Mouse (Mus musculus): ENCODE measurements around the gene Ace3. TPM values are rescaled to one million over a fixed set of nuclear protein-coding genes. Genes with fewer than 3 reads are reported as not detected.
"Not testable (repeated sequence)": the region's sequence is repeated elsewhere in the genome, so short reads cannot be mapped to it uniquely, and the experiment has no call there.

The Ace3 gene
- total RNA-seq, 2 experiments from 2014 or later: not detected

DNA sequence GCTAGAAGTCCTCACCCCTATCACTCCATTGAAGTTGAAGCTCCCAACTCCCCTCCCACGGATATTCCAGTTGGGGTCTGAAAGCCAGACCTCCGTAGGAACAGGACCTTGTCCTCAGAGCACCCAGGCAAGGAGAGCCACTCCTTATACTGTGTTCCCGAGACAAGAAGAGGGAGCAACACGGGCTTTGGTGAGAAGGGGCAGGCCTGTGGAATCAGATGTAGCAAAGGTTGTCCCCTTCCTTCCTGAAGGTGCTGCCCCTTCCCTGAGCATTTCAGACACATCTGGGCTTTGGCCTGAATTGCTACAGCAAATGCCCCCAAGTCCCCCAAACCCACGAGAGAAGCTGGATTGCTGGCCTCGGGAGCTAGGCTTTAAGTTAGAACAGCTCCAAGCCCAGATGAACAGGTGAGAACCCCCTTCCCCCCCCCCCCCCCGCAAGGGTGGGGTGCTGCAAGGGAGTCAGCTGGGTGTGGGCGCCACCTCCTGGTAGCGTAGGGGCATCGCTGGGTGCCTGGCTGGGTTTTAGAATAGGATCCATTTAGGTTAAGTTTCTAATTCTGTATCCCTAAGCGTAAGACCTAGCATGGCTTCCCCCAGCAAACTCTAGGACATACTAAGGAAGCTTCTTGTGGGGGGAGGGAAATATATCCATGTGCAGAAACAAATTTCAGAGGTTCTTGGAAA is 32.1 kb downstream of the Ace3 start:
- intact Hi-C loops (cut with DNase I): loop anchor here (2.0 kb wide), 2 partner anchors 26 to 100 kb away; no protein-coding TSS in a partner anchor
- DNase-seq (ENCODE audit: extremely low spot score in 1 of 2, low spot score in 2 of 2): peak; percentile 71 to 73
- Histone ChIP-seq H3K4me3 (no peak overlapping the region), H3K27ac (no peak overlapping the region)
- peak; percentile 89 for TF ChIP-seq CTCF (IDR thresholded peaks at IDR 0.05)

DNA sequence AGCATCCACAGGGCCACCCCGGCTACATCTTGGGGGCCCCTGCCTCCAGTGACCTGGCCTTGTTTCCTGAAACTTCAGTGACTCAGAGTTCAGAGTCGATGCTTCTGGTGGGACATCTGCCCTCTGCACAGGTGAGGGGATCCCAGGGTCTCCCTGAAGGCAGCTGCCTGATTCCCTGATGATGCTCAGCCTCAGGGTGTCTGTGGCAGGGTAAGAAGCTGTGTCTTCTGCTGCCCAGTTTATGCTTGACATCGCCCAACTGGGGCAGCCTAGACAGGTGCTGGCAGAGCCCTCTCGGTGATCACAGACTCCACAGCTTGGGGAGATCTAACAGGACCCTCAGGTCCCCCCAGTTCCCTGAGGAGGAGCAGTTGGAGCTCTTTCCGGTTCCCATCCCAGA is 33.1 kb downstream of the Ace3 start:
- no peak for DNase-seq (ENCODE audit: extremely low spot score in 1 of 2, low spot score in 2 of 2)
- TF ChIP-seq CTCF (IDR thresholded peaks at IDR 0.05): no peak
- intact Hi-C loops (cut with DNase I): loop anchor here (2.0 kb wide), 2 partner anchors 27 to 101 kb away; no protein-coding TSS in a partner anchor
- no peak overlapping the region for H3K27ac ChIP-seq
- no peak overlapping the region for H3K4me3 ChIP-seq

DNA sequence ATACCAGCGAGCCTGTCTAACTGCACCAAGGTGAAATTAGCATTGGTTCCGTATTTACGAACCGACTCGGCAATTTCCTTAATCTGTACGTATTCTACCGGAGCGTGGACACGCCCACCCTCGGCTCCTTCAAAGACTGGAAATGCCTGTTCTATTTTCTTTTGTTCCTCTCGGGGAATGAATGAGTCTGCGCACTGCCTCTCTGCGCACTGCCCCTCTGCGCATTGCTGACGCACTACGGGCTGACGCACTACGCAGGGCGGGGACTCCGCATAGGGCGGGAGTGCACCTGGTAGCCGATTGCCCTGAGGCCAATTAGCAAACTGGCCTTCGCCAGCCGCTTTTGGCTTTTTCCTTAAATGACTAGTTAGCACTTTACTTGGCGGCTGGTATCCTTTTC is 37.6 kb downstream of the Ace3 start:
- intact Hi-C loops (cut with DNase I); H3K27ac ChIP-seq; DNase-seq (ENCODE audit: extremely low spot score in 1 of 2, low spot score in 2 of 2): not testable (repeated sequence)
- H3K4me3 ChIP-seq: peak overlapping the region; percentile 36

DNA sequence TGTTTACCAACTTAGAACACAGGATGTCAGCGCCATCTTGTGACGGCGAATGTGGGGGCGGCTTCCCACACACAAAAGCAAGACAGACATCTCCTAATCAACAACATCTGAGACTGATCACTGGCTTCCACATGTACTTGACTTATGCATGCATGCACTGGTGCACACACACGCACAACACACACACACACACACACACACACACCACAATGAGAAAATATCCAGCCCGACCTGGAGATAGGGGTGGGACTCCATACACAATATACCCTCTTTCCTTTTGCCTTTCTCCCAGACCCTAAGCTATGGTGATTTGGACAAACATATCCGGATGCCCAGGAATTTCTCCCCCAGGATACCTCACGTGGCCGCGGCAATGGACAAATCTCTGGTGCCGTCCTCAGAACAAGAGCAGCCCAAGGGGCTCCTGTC is 39.0 kb downstream of the Ace3 start:
- Histone ChIP-seq H3K27ac (peak overlapping the region; percentile 66; the same call in 1 of the 2 replicates), H3K4me3 (no peak overlapping the region)

DNA sequence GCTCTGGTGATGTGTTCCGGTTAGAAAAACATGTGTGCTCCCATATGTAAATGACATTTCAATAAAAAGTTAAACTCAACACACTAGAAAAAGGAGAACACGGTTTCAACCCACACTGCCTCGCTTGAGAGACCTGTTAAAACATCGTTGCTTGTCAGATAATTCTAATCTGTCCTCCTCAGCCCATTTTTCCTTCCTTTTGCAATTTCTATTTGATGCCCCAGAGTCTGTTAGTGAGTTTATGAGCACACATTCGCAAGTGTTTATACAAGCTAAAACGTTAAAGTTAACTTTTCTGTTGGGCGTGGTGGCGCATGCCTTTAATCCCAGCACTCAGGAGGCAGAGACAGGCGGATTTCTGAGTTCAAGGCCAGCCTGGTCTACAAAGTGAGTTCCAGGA is 40.5 kb downstream of the Ace3 start:
- intact Hi-C loops (cut with DNase I): loop anchor here (5.0 kb wide), 1 partner anchor 303 kb away; no protein-coding TSS in a partner anchor
- DNase-seq (ENCODE audit: extremely low spot score in 1 of 2, low spot score in 2 of 2): no peak
- Histone ChIP-seq H3K4me3 (no peak overlapping the region), H3K27ac (no peak overlapping the region)
- TF ChIP-seq CTCF (IDR thresholded peaks at IDR 0.05): no peak

More for the DNA sequence above, 39.0 kb downstream of the Ace3 start:
- intact Hi-C loops (cut with DNase I): no loop called here
- TF ChIP-seq CTCF (IDR thresholded peaks at IDR 0.05): no peak
- DNase-seq (ENCODE audit: extremely low spot score in 1 of 2, low spot score in 2 of 2): no peak

DNA sequence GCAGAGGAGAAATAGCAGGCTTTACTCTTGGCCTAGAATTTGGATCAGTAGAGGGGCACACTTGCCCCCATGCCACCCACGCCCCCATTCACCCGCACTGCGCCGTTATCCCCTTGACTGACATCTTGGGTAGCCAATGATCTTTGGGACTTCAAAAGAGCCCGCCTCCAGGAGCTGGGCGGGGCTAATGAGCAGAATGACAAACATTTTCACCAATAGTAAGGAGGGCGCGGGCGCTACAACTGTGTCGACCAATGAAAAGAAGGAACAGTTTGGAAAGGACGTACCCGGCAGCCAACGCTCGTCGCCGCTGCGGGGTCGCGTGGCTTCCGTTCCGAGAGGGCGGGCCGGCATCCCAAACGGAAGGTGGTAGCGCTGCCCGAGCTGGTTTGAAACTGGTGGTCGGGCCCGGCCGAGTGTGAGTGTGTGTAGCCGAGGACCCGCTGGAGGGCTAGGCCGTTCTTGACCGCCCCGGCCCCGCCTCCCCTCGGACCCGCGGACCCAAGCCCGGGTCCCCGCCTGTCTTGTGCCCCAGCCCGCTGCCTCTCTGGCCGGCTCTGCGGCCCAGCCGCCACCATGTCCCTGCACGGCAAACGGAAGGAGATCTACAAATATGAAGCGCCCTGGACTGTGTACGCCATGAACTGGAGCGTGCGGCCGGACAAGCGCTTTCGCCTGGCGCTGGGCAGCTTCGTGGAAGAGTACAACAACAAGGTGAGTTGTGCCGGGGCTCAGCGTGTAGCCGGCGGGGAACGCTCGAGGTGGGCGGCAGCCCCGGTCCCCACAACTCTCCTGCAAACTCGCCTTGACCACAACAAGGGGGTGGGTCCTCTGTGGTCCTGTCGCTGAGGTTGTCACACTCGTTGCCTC is 42.3 kb downstream of the Ace3 start, which contains the start of gene Dcaf7:
Gene Dcaf7 (plus strand): TSS at position 325 of the 870 bp plus-strand sequence.
- Histone ChIP-seq H3K27ac (peak within 1 kb of the TSS; percentile 93), H3K4me3 (peak within 1 kb of the TSS; percentile 73)
- intact Hi-C loops (cut with DNase I): loop anchor here (5.0 kb wide), 1 partner anchor 304 kb away; no protein-coding TSS in a partner anchor
- TF ChIP-seq CTCF (IDR thresholded peaks at IDR 0.05): no peak
- DNase-seq (ENCODE audit: extremely low spot score in 1 of 2, low spot score in 2 of 2): peak; percentile 98 to 99

DNA sequence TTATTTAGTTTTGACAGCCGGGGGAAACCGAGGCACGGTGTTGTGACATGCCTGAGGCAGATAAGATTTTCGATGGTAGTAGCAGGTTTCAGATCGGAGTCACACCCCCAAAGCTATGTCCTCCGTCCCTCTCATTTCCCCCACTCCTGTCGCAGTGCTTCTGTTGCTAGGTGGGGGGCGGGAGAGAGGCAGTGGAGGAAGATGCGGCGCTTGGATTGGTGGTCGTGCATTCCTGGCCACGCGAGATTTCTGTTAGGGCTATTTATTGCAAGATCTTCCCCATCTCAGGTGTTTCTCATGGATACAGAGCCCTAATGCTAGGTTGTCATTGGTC is 42.9 kb downstream of the Ace3 start:
- no peak for TF ChIP-seq CTCF (IDR thresholded peaks at IDR 0.05)
- DNase-seq (ENCODE audit: extremely low spot score in 1 of 2, low spot score in 2 of 2): peak; percentile 58 to 65
- intact Hi-C loops (cut with DNase I): loop anchor here (5.0 kb wide), 1 partner anchor 305 kb away; no protein-coding TSS in a partner anchor
- Histone ChIP-seq H3K4me3 (peak overlapping the region; percentile 73), H3K27ac (peak overlapping the region; percentile 93)

DNA sequence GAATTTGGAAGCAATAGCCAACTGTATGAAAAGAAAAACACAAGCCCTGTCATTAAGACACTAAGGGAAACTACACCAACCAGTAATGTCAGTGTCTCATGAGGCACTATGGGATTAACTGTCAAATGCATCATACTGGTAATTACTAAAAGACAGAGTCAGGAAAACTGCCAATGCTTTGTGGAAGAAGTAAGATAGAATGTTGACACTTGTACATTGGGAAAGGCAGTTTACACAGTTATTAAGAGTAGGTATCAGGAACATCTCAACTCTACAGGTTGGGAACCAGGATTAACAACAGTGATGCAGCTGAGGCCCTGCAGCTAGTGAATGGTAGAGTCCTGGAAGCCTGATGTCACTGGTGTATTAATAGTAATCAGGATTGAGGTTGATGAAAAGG is 49.9 kb downstream of the Ace3 start:
- no peak overlapping the region for H3K27ac ChIP-seq
- TF ChIP-seq CTCF (IDR thresholded peaks at IDR 0.05): no peak
- no peak for DNase-seq (ENCODE audit: extremely low spot score in 1 of 2, low spot score in 2 of 2)
- no peak overlapping the region for H3K4me3 ChIP-seq
- intact Hi-C loops (cut with DNase I): no loop called here

DNA sequence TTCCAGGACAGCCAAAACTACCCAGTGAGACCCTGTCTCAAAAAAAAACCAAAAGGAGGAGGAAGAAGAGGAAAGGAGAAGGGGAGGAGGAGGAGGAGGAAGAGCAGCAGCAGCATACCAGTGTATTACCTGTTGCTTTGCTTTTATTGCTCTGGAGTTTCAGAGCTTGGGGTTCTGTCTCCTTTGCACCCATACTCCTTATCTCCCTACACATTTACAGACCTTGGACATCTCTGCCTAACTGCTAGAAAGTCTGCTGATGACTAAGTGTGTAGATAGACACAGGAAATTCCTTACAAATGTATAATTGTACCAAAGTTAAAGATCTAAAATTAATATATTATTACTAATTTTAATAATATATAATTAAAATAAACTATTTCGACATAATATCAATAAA is 50.8 kb downstream of the Ace3 start:
- H3K27ac ChIP-seq: no peak overlapping the region
- no peak overlapping the region for H3K4me3 ChIP-seq
- no peak for TF ChIP-seq CTCF (IDR thresholded peaks at IDR 0.05)
- intact Hi-C loops (cut with DNase I): no loop called here
- DNase-seq (ENCODE audit: extremely low spot score in 1 of 2, low spot score in 2 of 2): no peak

DNA sequence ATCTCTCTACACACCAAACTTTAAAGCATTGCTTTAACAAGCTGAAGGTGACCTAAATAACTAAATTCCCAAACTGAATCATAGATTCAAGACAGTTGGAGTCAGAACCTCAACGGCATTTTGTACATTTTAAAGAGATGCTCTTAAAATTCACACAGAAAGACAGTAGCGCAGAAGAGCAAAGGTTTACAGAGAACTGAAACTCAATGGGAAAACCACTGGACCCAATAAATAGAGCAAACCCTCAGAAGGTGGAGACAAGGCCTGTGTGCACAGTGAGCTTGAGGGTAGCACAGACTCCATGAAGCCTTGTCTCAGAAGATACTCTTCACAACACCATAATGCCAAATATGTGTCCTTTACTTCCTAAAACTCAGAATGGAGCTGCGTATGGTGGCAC is 51.3 kb downstream of the Ace3 start:
- H3K27ac ChIP-seq: no peak overlapping the region
- intact Hi-C loops (cut with DNase I): no loop called here

DNA sequence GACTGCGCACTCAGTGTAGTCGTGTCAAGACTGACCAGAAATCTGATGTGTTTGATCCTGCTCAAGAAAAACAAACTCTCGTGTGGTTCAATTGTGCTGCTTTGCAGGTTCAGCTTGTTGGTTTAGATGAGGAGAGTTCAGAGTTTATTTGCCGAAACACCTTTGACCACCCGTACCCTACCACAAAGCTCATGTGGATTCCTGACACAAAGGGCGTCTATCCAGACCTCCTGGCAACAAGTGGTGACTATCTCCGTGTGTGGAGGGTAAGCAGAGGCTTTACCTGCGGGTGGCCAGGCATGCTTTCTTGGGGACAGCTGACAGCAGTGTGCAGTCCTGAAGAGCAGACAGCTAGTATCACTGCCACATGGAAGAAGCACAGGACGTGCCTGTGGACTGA is 52.1 kb downstream of the Ace3 start:
- TF ChIP-seq CTCF (IDR thresholded peaks at IDR 0.05): no peak
- no peak for DNase-seq (ENCODE audit: extremely low spot score in 1 of 2, low spot score in 2 of 2)
- intact Hi-C loops (cut with DNase I): no loop called here

More for the DNA sequence above, 51.3 kb downstream of the Ace3 start:
- no peak for DNase-seq (ENCODE audit: extremely low spot score in 1 of 2, low spot score in 2 of 2)
- TF ChIP-seq CTCF (IDR thresholded peaks at IDR 0.05): no peak
- no peak overlapping the region for H3K4me3 ChIP-seq

DNA sequence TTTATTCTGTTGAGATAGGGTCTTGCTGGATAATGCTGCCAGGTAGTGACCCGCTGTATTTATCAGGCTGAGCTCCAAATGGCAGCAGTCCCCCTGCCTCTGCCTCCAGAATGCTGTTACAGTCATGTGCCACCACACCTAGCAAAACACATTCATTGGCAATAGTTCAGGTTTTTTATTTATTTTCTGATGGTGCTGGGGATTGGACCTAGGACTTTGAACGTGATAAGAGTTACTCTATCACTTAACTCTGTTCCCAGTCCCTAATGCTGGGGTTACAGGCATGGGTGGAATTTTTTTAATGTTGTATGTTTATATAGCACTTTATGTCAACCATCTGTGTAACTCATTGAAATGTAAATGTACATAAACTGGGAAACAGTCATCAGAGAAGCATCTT is 59.4 kb downstream of the Ace3 start:
- Histone ChIP-seq H3K27ac (no peak overlapping the region), H3K4me3 (no peak overlapping the region)
- no peak for TF ChIP-seq CTCF (IDR thresholded peaks at IDR 0.05)
- DNase-seq (ENCODE audit: extremely low spot score in 1 of 2, low spot score in 2 of 2): no peak
- intact Hi-C loops (cut with DNase I): no loop called here

More for the DNA sequence above, 52.1 kb downstream of the Ace3 start:
- H3K4me3 ChIP-seq: no peak overlapping the region
- H3K27ac ChIP-seq: no peak overlapping the region
